Mouse (Mus musculus) bone marrow macrophage, adult 2 months (primary cell): ENCODE data around the gene Slc6a6.

Source experiments
- CTCF ChIP-seq: IDR thresholded peaks from 2 replicates; pipeline ENCODE4 v1.5.1; 2012; ENCODE audit warnings: low read depth, mild to moderate bottlenecking, low read length, moderate library complexity
- POLR2A ChIP-seq: IDR thresholded peaks from 2 replicates; pipeline ENCODE4 v1.6.1; 2012; ENCODE audit warnings: mild to moderate bottlenecking, low read depth, low read length, borderline replicate concordance

DNA sequence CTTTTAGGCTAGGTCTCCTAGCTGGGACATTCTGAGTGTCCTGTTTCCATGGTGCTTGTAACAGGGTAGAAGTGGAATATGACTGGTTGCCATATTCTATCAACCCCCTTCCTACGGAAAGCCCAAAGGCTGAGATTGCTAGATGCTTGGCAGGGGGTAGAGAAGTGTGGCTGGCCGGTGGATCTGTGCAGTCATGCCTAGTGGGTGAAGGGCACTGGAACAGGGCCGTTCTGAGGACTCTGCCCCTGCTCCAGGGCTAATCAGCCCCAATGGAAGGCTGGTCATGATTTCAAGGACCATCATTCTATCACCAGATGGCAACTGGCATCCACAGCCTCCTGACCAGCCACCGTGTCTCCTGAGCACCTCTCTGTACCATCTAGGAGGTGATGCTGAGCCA is 7.7 kb downstream of the Slc6a6 start:
- TF ChIP-seq CTCF: no peak
- no peak for TF ChIP-seq POLR2A
